Mouse (Mus musculus) urinary bladder, adult 2 months (tissue): ENCODE measurements around the gene Lmna. TPM values are rescaled to one million over a fixed set of nuclear protein-coding genes. Genes with fewer than 3 reads are reported as not detected.

Source experiments
- DNase-seq: peaks from one replicate; pipeline ENCODE4 v3.0.0; 2022; ENCODE audit warnings: low spot score
- polyA plus RNA-seq: library from polyadenylated mRNA; depleted of rRNA; stranded (reverse); fragments of >200 nt; gene quantifications from 2 replicates; pipeline ENCODE4 v1.2.3, GENCODE M21; 2012; rRNA removed

Lmna gene
- polyA plus RNA-seq: 171 and 182 TPM in 2 replicates

GRCm38 (mm10) chr3:88509692-88510420, at the start of gene Lmna:
Gene Lmna, minus strand, starts transcription at chr3:88509956.
- peak; percentile 86 for DNase-seq

- no peak for DNase-seq
These were observed 46.9 kb upstream of the Lmna start for GRCm38 (mm10) chr3:88556616-88557015.

- no peak for DNase-seq
These were observed 46.0 kb upstream of the Lmna start for GRCm38 (mm10) chr3:88555731-88556130.

GRCm38 (mm10) chr3:88555069-88555605, 45.4 kb upstream of the Lmna start:
- no peak for DNase-seq

GRCm38 (mm10) chr3:88553880-88554586, 44.3 kb upstream of the Lmna start:
- DNase-seq: no peak

- peak; percentile 97 for DNase-seq
These were observed 43.7 kb upstream of the Lmna start, which contains the start of gene Ubqln4 for GRCm38 (mm10) chr3:88553525-88553879. Gene Ubqln4, plus strand, starts transcription at chr3:88553758.

- DNase-seq: peak; percentile 88
These were observed 43.1 kb upstream of the Lmna start, which contains the start of gene Lamtor2 for GRCm38 (mm10) chr3:88552676-88553524. Gene Lamtor2, minus strand, starts transcription at chr3:88553074.

- no peak for DNase-seq
These were observed 42.4 kb upstream of the Lmna start for GRCm38 (mm10) chr3:88552082-88552645.

GRCm38 (mm10) chr3:88551586-88551985, 41.8 kb upstream of the Lmna start:
- DNase-seq: no peak

GRCm38 (mm10) chr3:88548180-88548917, 38.6 kb upstream of the Lmna start, which contains the start of gene Rab25:
Gene Rab25, minus strand, starts transcription at chr3:88548300.
- no peak for DNase-seq

GRCm38 (mm10) chr3:88546674-88547418, 37.1 kb upstream of the Lmna start:
- no peak for DNase-seq

GRCm38 (mm10) chr3:88544955-88545591, 35.3 kb upstream of the Lmna start:
- DNase-seq: no peak

- DNase-seq: no peak
These were observed 34.8 kb upstream of the Lmna start for GRCm38 (mm10) chr3:88544514-88544913.

GRCm38 (mm10) chr3:88543651-88544410, 34.1 kb upstream of the Lmna start:
- DNase-seq: no peak

GRCm38 (mm10) chr3:88543174-88543573, 33.4 kb upstream of the Lmna start:
- DNase-seq: no peak

- DNase-seq: no peak
These were observed 32.7 kb upstream of the Lmna start for GRCm38 (mm10) chr3:88542486-88542885.

- no peak for DNase-seq
These were observed 32.1 kb upstream of the Lmna start for GRCm38 (mm10) chr3:88541622-88542401.

- no peak for DNase-seq
These were observed 30.3 kb upstream of the Lmna start for GRCm38 (mm10) chr3:88540085-88540484.
